Mouse (Mus musculus): Measurements from ENCODE around the gene Olfr1188. TPM values are rescaled to one million over a fixed set of nuclear protein-coding genes. Genes with fewer than 3 reads are reported as not detected.
"Not testable (repeated sequence)": the region's sequence is repeated elsewhere in the genome, so short reads cannot be mapped to it uniquely, and the experiment has no call there.

Gene Olfr1188
- polyA plus RNA-seq (2012; ENCODE audit: insufficient read depth, insufficient read length, missing spikeins), result not detected in 2 replicates

DNA sequence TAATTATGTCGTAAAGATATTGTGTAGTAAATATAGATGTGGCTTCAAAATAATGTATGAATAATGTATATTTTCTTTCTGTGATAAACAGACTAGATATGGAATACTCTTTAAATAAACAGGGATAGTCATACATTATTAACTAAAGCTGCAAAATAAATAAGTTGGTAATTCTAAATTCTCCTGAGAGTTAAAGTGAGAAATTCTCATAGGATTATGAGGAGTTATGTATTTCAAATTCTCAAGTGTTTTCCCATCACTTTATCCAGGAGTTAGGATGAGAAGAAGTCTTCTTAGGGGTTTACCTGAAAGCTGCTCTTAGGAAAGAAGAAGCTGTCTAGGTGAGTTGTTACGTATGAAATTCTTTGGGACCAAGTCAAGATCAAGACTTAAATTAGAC lies at the start of gene Olfr1188:
TSS of gene Olfr1188 (plus strand) at position 301 of the 400 bp plus-strand sequence.
- H3K4me1 ChIP-seq (ENCODE audit: control insufficient read depth, insufficient read depth, insufficient read length, low read length), result no peaks in the 10 kb centered on the region
- H3K27ac ChIP-seq (replicated peaks; ENCODE audit: low read depth, low read length), result no peak within 1 kb of the TSS
- no peak within 1 kb of the TSS for H3K4me3 ChIP-seq (ENCODE audit: insufficient read depth, low read depth, low read length)

DNA sequence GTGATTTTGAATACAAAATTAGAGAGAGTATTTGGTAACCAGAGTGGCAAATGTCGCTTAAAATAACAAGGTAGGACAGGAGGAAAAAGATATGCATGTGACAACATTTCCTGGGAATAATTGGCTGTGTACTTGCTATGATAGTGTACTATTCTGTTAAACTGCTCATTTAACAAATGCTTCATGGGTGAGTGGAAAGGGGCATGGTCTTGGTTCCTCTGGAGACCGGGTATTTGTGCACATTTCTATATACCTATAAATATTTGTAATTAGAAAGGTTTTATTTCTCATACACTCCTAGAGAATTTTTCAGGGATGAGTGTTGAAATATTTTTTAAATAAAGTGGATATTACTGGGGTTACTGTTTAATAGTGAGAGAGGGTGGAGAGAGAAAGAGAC lies 38.5 kb upstream of the Olfr1188 start, which contains the start of gene Olfr1186:
TSS of gene Olfr1186 (plus strand) at position 301 of the 400 bp plus-strand sequence.
- H3K27ac ChIP-seq (replicated peaks; ENCODE audit: low read depth, low read length), result no peak within 1 kb of the TSS
- H3K4me3 ChIP-seq (ENCODE audit: insufficient read depth, low read depth, low read length), result no peak within 1 kb of the TSS
- no peaks in the 10 kb centered on the region for H3K4me1 ChIP-seq (ENCODE audit: control insufficient read depth, insufficient read depth, insufficient read length, low read length)

DNA sequence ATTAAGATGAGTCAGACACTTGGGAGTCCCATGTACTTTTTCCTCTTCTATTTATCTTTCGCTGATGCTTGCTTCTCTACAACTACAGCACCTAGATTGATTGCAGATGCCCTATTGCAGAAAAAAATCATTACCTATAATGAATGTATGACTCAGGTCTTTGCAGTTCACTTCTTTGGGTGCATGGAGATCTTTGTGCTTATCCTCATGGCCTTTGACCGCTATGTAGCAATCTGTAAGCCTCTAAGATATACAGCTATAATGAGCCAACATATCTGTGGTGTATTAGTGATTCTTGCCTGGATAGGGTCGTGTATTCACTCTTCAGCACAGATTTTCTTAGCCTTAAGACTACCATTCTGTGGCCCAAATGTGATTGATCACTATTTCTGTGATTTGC lies 31.0 kb upstream of the Olfr1188 start:
- Histone ChIP-seq H3K4me3 (ENCODE audit: insufficient read depth, low read depth, low read length) (no peak overlapping the region), H3K4me1 (ENCODE audit: control insufficient read depth, insufficient read depth, insufficient read length, low read length) (no peaks in the 10 kb centered on the region), H3K27ac (replicated peaks; ENCODE audit: low read depth, low read length) (no peak overlapping the region)

DNA sequence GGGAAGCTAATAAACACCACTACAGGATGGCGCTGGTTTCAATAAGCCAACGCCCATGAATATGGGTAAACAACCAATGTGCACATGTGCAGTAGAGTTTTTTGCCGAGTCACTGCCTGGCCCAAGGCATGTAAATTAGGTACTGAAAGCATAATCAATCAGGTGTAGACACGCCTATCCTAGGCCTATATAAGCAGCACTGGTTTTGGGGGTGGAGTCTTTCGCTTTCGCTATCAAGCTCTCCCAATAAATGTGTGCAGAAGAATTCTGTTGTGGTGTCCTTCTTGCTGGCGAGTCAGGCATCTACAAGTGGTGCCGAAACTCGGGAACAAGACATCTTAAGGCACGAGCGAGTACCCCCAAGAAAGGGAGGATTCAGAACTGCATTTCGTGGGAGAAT lies 16.0 kb downstream of the Olfr1188 start:
- not testable (repeated sequence) for H3K27ac ChIP-seq (replicated peaks; ENCODE audit: low read depth, low read length); H3K4me3 ChIP-seq (ENCODE audit: insufficient read depth, low read depth, low read length); H3K4me1 ChIP-seq (ENCODE audit: control insufficient read depth, insufficient read depth, insufficient read length, low read length)

DNA sequence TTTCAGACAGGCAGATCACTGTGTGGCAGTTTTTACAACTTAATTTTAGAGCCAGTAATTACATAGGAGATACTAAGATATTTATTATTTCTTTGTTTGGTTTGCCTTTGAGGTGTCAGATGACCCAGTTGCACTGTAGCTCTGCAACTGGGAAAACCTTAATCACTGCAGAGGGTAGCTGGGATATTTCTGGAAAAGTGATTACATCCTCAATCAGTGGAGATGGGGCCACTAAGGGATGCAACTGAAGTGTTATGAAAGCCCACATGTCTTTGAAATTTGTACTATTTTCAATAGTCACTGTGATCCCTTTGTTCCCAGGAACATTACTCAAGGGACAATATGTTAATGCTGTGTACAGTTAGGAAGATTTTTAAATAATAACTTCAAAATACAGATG lies 29.4 kb downstream of the Olfr1188 start, which contains the start of gene Olfr1189:
TSS of gene Olfr1189 (plus strand) at position 301 of the 400 bp plus-strand sequence.
- H3K4me3 ChIP-seq (ENCODE audit: insufficient read depth, low read depth, low read length), result no peak within 1 kb of the TSS
- H3K4me1 ChIP-seq (ENCODE audit: control insufficient read depth, insufficient read depth, insufficient read length, low read length), result no peaks in the 10 kb centered on the region
- H3K27ac ChIP-seq (replicated peaks; ENCODE audit: low read depth, low read length), result no peak within 1 kb of the TSS

Other genes starting within 250 kb of the Olfr1188 start
- not detected in 2 replicates for gene Olfr1174-ps, start 241.8 kb upstream of the Olfr1188 start, polyA plus RNA-seq (2012; ENCODE audit: insufficient read depth, insufficient read length, missing spikeins)
- gene Olfr1175-ps, start 229.7 kb upstream of the Olfr1188 start, polyA plus RNA-seq (2012; ENCODE audit: insufficient read depth, insufficient read length, missing spikeins), result not detected in 2 replicates
- not detected in 2 replicates for gene Olfr1176, start 220.2 kb upstream of the Olfr1188 start, polyA plus RNA-seq (2012; ENCODE audit: insufficient read depth, insufficient read length, missing spikeins)
- gene Olfr1177-ps, start 210.4 kb upstream of the Olfr1188 start, polyA plus RNA-seq (2012; ENCODE audit: insufficient read depth, insufficient read length, missing spikeins), result not detected in 2 replicates
- not detected in 2 replicates for gene Olfr1178, start 169.9 kb upstream of the Olfr1188 start, polyA plus RNA-seq (2012; ENCODE audit: insufficient read depth, insufficient read length, missing spikeins)
- not detected in 2 replicates for gene Olfr1179, start 150.5 kb upstream of the Olfr1188 start, polyA plus RNA-seq (2012; ENCODE audit: insufficient read depth, insufficient read length, missing spikeins)
- not detected in 2 replicates for gene Olfr1180, start 137.8 kb upstream of the Olfr1188 start, polyA plus RNA-seq (2012; ENCODE audit: insufficient read depth, insufficient read length, missing spikeins)
- gene Olfr1181, start 130.8 kb upstream of the Olfr1188 start, polyA plus RNA-seq (2012; ENCODE audit: insufficient read depth, insufficient read length, missing spikeins), result not detected in 2 replicates
- gene Gm13757, start 107.8 kb upstream of the Olfr1188 start, polyA plus RNA-seq (2012; ENCODE audit: insufficient read depth, insufficient read length, missing spikeins), result not detected in 2 replicates
- gene Olfr1183, start 102.1 kb upstream of the Olfr1188 start, polyA plus RNA-seq (2012; ENCODE audit: insufficient read depth, insufficient read length, missing spikeins), result not detected in 2 replicates
- gene Olfr1184, start 73.3 kb upstream of the Olfr1188 start, polyA plus RNA-seq (2012; ENCODE audit: insufficient read depth, insufficient read length, missing spikeins), result not detected in 2 replicates
- gene Olfr1185-ps1, start 63.6 kb upstream of the Olfr1188 start, polyA plus RNA-seq (2012; ENCODE audit: insufficient read depth, insufficient read length, missing spikeins), result not detected in 2 replicates
- not detected in 2 replicates for gene Olfr1186, start 38.4 kb upstream of the Olfr1188 start, polyA plus RNA-seq (2012; ENCODE audit: insufficient read depth, insufficient read length, missing spikeins)
- not detected in 2 replicates for gene Olfr1189, start 29.5 kb downstream of the Olfr1188 start, polyA plus RNA-seq (2012; ENCODE audit: insufficient read depth, insufficient read length, missing spikeins)
- gene Olfr1191-ps1, start 83.6 kb downstream of the Olfr1188 start, polyA plus RNA-seq (2012; ENCODE audit: insufficient read depth, insufficient read length, missing spikeins), result not detected in 2 replicates
- not detected in 2 replicates for gene Olfr1192-ps1, start 91.6 kb downstream of the Olfr1188 start, polyA plus RNA-seq (2012; ENCODE audit: insufficient read depth, insufficient read length, missing spikeins)
- not detected in 2 replicates for gene Olfr1193, start 118.7 kb downstream of the Olfr1188 start, polyA plus RNA-seq (2012; ENCODE audit: insufficient read depth, insufficient read length, missing spikeins)
- not detected in 2 replicates for gene Olfr1195, start 132.3 kb downstream of the Olfr1188 start, polyA plus RNA-seq (2012; ENCODE audit: insufficient read depth, insufficient read length, missing spikeins)
- not detected in 2 replicates for gene Olfr1196, start 147.7 kb downstream of the Olfr1188 start, polyA plus RNA-seq (2012; ENCODE audit: insufficient read depth, insufficient read length, missing spikeins)
- not detected in 2 replicates for gene Olfr1197, start 175.4 kb downstream of the Olfr1188 start, polyA plus RNA-seq (2012; ENCODE audit: insufficient read depth, insufficient read length, missing spikeins)
- not detected in 2 replicates for gene Olfr1198, start 194.4 kb downstream of the Olfr1188 start, polyA plus RNA-seq (2012; ENCODE audit: insufficient read depth, insufficient read length, missing spikeins)
- not detected in 2 replicates for gene Olfr1199, start 203.5 kb downstream of the Olfr1188 start, polyA plus RNA-seq (2012; ENCODE audit: insufficient read depth, insufficient read length, missing spikeins)
- gene Olfr1200, start 213.6 kb downstream of the Olfr1188 start, polyA plus RNA-seq (2012; ENCODE audit: insufficient read depth, insufficient read length, missing spikeins), result not detected in 2 replicates
- not detected in 2 replicates for gene Olfr1201, start 236.1 kb downstream of the Olfr1188 start, polyA plus RNA-seq (2012; ENCODE audit: insufficient read depth, insufficient read length, missing spikeins)